Mouse (Mus musculus): Measurements from ENCODE around the gene Zbtb9.

Zbtb9 gene

DNA sequence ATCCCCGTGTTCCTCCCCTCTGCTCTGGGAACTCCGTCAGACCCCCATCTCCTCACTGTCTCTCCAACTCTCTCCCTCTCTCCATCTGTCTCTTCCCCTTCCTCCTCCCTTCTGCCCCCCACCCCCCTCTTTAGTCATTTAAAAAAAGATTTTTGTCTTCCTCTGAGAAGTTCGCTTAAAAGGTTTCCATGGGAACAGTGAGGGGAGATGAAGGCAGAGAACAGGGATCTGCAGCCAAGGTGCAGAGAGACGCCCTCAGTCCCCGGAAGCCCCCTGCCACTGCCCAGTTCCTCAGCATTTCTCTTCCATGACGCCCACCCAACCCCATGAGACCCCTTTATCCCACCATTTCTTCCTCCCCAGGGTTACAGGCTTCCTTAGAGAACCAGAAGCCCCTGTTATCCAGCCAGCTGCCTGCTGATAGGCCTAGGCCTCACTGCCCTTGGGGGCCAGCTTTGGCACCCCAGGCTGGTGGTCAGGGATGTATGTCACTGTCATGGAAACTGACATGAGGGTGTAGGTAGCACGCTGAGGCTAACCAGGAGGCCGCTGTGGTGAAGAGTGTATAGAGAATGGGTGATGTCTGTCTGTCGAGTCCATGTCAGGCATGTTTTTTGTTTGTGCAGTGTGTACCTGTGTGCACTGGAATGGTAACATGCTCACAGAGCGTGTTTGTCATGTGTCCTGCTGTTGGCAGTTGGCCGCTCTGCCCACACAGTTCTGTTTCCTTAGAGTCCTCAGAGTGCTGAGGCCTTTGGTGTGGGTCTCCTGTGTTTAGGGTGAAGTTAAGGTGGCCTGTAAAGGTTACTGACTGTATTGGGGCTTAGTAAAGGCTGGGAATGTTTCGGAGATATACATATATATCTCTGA lies 25.5 kb upstream of the Zbtb9 start:
- peak in 1 of 2 experiments; percentile 64 for DNase-seq (ENCODE audit: low spot score in 2 of 2)

DNA sequence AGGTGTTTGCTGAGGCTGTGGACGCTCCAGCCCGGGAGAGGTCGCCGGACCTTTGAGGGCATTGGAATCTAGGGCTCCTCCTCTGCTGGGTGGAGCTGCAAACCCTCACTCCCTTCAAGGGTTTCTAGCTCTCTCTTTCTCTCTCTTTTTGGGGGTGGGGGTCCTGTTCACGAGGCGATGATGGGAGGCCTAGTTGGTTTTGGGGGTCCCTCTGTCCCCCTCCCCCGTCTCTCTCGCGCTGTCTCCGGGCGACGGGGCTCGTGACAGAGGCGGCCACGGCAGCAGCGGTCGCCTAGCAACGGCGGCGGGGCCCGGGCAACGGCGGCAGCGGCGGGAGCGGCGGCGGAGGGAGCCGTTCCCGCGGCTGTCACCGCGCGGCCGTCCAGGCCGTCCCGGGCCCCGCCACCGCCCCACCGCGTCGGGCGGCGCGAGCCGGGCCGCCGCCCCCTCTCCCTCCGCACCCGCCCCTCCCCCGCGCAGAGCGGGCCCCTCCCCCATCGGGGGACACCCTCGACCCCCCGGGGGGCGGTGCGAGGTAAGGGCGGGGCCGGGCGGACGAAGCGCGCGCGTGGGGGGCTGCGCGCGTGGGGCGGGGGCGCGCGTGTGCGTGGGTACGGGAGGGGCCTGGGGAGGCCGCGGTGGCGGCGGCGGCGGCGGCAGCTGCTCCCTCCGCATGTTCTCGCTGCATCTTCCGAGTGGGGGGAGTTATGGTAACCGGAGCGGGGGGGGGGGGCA lies 24.5 kb upstream of the Zbtb9 start:
- peak in 1 of 2 experiments; percentile 81 for DNase-seq (ENCODE audit: low spot score in 2 of 2)

DNA sequence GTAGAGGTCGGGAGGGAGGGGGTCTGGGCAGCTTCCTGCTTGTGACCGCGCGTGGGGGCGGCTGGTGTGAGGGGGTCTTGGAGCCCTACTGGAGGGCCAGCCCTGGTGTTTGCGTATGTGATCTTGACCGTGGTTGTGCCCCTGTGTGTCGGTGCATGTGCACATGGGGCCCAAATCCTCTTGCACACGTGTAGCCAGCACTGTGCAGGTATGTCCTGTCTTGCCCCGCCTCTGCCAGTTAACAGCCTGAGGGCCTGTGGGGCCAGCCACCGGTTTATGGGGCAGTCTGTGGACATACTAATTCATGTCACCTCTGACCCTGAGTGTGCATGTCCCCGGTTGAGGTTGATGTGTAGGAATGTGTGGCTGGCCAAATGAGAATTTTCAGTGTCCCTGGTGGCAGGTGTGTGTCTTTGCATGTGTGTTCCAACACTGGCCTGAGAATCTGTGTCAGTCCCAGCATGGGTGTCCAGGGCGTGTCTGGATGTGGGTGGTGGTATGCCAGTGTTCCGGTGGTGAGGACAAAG lies 23.9 kb upstream of the Zbtb9 start:
- DNase-seq (ENCODE audit: low spot score in 2 of 2): peak in 1 of 2 experiments; percentile 63

DNA sequence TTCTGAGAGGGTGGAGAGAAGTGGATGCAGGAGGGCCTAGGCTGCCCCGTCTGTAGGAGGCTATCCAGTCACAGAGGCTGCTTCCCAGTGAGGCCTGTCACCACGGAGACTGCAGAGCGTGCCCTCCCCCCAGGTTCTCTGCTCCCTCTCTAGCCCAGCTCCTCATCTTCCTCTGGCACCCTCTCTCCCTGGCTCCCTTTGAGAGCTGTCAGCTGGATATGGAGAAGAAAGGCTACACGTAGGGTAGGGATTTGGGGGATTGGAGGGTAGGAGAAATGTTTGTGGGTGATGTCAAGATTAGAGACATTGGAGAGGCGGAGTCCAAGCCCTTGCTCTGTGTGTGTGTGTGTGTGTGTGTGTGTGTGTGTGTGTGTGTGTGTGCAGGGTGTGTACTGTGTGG lies 23.1 kb upstream of the Zbtb9 start:
- no peak for DNase-seq (ENCODE audit: low spot score in 2 of 2)

DNA sequence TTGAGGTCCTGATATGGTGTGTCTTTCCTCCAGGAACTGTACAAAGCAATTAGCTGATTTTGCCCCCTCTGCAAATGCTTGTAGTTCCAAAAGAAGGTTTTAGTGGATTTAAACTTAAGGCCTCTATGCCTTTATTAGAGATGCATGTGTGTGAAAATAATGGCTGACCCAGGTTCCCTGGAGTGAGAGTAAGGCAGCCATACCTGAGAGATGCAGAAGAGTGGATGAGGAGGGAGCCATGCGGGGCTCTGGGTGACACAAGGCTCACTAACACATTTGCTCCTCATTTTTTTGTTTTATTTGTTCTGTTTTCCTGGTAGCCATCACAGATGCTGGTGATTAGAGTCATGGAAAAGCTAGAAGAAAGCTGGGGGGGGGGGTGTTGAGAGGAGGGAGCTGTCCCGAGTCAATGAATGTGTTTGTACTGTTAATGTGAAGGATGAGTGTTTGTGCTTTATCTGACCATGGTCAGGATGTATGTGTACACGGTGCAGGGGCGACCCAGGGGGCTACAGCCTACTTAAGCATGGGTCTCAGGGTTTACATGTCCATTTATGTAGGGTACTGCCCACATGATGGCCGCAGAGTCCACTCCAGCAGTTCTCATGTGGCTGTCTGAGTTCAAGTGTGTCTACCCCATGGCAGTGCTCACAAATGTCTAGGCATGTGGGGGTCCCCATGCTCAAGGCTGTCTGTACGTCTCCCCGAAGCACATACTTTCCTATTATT lies 22.2 kb upstream of the Zbtb9 start:
- peak in 1 of 2 experiments; percentile 56 for DNase-seq (ENCODE audit: low spot score in 2 of 2)

DNA sequence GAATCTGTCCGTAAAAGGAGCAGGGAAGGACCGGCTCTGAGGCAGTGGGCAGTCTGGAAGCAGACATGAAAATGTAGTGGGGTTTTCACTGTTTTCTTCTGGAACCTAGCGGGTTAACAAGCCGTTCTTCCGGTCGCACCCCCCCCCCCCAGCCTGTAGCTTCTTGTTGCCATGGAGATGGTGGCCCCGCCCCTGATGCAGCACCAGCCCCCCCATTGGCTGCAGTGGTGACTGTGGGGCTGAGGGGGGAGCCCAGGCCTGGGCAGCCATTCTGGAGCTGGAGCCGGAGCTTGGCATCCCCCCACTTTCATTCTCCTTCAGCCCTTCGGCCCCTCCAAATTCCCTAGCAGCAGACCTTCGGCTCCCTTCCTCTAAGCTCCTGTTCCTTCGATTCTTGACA lies 21.6 kb upstream of the Zbtb9 start:
- peak; percentile 81 to 87 for DNase-seq (ENCODE audit: low spot score in 2 of 2)

DNA sequence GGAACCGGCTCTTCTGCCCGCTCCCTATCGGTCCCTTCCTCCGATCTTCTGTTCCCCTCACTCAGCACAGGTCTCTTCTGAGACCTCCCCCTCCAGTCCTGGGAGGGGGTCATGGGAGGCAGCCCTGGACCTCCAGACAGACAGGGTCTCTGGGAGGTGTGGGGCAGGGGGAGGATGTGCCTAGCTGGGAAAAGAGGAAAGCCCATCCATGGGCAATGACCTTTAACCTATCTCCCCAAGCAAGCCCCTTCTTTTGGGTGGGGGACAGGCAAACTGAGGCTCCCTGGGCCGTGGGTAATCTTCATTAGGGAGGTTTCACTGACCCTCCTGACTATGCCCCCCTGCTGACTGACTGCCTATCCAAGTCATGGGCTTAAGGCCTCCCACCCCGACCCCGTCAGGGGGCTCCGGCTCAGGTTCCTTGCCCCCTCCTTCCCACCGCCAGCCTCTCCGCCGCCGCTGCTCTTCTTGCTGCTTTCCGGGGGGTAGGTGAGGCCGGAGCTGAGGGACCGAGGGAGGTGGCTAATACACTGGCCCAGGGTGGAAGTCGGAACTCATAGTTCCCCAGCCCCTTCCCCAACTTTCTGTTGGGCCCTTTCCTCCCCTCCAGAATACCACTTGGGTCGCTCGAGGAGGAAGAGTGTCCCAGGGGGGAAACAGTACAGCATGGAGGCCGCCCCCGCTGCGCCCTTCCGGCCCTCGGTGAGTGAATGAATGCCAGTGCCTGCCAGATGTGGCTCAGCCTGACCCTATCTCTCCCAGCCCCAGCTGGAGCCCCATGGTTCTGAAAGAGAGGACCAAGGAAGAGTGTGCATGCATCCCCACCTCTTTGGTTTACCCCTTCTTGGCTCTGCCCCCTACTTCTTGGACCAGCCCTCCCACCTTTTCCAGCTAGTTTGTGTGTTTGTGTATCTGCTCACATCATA lies 20.8 kb upstream of the Zbtb9 start:
- DNase-seq (ENCODE audit: low spot score in 2 of 2): peak in 1 of 2 experiments; percentile 70

DNA sequence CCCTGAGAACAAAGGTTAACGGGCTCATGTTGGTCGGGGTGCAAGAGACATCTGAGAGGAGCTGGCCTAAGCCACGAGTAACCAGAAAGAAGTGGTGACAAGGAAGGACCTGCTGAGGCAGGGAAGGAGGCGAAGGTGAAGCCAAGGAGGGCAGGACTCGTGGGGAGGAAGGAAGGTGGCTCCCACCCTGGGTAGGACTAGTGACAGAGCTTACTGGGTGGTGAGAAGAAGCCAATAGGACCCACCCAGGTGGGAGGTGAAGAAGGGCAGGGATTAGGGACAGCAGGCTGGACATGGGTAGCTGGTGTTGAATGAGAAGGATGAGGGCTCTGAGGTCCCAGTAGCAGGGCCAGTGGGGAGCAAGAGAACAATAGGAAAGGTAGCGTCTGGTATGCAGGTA lies 19.8 kb upstream of the Zbtb9 start:
- no peak for DNase-seq (ENCODE audit: low spot score in 2 of 2)

DNA sequence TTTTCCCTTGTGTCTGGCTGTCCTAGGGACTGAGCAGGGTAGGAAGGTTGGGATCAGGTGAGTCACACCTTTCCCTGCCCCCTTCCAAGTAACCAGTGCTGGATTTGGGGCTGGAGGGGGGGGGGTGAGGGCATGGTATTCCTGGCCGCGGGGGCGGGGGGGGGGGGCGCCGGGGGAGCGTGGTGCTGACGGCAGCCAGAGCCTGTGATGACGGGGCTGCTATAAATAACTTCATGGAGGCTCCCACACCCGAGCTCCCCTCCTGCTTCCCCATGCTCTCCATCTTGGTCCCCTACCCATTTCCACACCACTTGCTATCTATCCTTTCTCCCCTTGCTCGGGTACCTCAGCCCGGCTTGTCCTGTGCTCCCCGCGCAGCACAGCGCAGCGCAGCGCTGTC lies 19.2 kb upstream of the Zbtb9 start:
- no peak for DNase-seq (ENCODE audit: low spot score in 2 of 2)

DNA sequence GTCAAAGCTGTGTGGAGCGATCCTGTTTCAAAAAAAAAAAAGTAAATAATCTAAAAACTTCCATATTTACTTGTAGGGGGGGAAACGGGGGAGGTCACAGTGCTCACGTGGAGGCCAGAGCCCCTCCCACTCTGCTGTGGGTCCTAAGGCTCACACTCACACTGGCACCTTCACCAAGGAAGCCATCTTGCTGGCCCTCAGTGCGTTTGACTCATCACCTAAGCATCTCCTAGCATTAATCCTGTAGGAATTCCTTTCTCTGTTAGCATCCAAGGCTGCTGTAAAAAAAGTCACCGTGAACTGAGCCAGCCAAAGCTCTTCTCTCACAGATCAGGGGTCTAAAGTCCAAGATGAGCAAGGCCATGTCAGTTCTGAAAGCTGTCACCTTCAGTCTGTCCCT lies 16.7 kb upstream of the Zbtb9 start:
- no peak for DNase-seq (ENCODE audit: low spot score in 2 of 2)

DNA sequence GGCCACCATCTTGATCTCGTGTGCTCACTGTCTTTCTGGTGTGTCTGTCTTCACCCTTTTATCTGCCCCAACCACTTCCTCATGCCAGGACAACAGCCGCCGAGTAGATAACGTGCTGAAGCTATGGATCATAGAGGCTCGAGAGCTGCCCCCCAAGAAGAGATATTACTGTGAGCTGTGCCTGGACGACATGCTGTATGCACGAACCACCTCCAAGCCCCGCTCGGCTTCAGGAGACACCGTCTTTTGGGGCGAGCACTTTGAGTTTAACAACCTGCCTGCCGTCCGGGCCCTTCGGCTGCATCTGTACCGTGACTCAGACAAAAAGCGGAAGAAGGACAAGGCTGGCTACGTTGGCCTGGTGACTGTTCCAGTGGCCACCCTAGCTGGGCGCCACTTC lies 16.1 kb upstream of the Zbtb9 start:
- peak; percentile 51 to 74 for DNase-seq (ENCODE audit: low spot score in 2 of 2)

DNA sequence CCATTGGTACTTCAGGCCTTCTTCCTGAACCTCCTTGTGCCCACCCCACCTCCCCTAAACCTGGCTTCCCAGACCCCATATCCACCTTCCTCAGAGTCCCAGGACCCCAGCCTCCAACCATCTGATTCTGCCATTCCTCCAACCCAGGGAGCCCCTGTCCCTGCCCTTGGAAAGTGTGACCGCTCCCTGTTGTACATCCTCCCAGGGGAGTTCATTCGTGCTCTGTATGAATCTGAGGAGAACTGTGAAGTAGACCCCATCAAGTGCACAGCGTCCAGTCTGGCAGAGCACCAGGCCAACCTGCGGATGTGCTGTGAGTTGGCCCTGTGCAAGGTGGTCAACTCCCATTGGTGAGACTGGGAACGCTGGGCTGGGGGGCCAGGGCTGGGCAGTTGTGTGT lies 15.1 kb upstream of the Zbtb9 start:
- peak in 1 of 2 experiments; percentile 61 for DNase-seq (ENCODE audit: low spot score in 2 of 2)

DNA sequence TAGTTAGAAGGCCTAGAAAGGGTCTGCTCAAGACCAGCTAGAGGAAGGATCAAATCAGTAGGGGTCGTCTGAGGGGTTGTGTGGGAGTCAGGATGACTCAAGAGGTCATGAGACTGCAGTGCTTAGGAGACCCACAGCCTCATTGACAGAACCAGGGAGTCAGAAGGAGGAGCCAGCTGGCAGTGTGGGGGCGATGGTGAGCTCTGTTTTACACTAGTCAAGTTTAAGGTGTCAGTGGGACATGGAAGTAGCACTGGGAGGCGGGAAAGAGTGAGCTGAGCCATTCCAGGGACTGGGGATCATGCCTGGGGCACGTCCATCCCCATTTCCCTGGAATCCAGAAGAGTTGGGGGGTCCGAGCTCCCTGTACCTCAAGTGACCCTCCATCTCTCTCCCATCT lies 14.1 kb upstream of the Zbtb9 start:
- peak in 1 of 2 experiments; percentile 63 for DNase-seq (ENCODE audit: low spot score in 2 of 2)

DNA sequence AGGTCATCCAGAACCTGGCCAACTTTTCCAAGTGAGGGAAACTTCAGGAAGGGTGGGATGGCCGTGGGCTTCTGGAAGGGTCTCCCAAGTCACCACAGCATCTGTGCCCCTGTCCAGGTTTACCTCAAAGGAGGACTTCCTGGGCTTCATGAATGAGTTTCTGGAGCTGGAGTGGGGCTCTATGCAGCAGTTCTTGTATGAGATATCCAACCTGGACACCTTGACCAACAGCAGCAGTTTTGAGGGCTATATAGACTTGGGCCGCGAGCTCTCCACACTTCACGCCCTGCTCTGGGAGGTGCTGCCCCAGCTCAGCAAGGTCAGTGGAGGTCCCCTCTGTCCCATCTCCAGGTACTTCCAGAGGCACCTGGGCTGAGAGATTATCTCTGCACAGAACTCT lies 13.2 kb upstream of the Zbtb9 start:
- DNase-seq (ENCODE audit: low spot score in 2 of 2): peak in 1 of 2 experiments; percentile 55

DNA sequence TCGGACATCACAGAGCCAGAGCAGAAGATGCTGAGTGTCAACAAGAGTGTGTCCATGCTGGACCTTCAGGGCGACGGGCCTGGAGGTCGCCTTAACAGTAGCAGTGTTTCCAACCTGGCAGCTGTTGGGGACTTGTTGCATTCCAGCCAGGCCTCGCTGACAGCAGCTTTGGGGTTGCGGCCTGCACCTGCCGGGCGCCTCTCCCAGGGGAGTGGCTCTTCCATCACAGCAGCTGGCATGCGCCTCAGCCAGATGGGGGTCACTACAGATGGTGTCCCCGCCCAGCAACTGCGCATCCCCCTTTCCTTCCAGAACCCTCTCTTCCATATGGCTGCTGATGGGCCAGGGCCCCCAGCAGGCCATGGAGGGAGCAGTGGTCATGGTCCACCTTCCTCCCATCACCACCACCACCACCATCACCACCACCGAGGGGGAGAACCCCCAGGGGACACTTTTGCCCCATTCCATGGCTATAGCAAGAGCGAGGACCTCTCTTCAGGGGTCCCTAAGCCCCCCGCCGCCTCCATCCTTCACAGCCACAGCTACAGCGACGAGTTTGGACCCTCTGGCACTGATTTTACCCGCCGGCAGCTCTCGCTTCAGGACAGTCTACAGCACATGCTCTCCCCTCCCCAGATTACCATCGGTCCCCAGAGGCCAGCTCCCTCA lies 11.3 kb upstream of the Zbtb9 start:
- DNase-seq (ENCODE audit: low spot score in 2 of 2): peak in 1 of 2 experiments; percentile 66

DNA sequence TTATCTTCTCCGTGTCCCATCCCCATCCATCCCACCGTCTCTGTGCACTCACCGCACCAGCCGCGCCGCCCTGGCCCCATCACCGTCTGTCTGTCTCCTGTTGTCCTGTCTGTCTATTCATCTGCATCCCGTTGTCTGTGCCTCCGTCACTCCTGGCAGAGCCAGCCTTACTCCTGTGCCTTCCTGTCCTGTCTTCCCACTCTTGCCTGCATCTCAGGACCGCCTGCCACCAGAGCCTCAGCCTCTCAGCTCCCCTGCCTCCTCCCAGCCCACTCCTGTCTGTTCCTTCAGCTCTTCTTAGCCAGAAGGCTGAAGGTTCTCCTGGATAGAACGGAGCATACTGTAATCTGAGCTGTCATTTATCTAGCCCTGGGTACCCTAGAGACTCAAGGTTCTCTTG lies 6.0 kb upstream of the Zbtb9 start:
- DNase-seq (ENCODE audit: low spot score in 2 of 2): peak in 1 of 2 experiments; percentile 61

DNA sequence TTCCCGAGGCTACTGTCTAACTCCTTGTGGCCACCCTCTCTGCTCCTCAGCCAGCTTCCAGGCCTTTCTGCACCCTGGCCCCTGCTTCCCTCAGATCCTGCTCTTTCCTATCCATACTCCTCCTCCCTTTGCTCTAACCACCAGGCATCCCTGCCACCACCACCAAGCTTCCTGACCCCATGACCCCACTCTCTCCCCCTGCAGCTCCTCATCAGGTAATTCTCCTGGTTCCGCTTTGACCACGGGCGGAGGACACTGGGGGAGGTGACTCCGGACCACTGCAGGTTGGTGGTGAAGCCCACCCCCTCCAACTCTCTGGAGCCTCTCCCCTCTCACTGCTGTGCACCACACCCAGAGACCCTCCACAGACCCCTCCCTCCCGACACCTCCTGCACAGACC lies 5.5 kb upstream of the Zbtb9 start:
- DNase-seq (ENCODE audit: low spot score in 2 of 2): peak in 1 of 2 experiments; percentile 61

DNA sequence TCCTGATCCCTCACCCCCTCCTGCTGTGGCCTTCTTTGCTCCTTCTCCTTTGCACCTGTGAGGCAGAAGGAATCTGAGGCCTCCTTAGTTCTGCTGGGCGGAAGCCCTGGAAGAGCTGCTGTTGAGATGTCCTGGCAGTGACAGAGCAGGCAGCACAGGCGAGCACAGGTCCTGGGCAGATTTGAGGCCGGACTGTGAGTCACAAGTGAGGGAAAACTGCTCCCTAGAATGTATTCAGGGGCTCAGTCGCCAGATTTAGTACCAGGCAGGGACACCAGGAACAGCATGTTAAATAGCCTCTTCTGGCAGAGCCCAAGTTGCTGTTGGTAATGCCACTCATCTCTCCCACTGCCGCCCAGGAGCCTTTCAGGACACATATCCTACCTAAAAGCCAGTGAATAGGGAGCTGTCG lies 4.8 kb upstream of the Zbtb9 start:
- peak in 1 of 2 experiments; percentile 58 for DNase-seq (ENCODE audit: low spot score in 2 of 2)

DNA sequence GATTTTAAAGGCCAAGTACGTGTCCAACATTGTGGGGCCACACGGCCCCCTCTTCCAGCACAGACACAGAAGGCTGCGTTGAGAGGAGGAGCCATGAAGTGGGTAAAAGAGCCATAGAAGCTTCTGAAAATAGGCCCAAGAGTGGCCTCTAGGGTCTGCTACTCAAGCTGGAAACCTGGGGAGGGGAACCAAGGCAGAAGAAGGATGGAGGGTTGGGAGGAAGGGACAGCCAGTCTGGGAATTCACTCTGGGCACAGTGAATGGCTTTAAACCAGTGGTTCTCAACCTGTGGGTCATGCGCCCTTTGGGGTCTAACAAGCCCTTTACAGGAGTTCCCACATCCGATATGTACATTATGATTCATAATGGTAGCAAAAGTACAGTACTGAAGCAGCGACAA lies 3.7 kb upstream of the Zbtb9 start:
- peak in 1 of 2 experiments; percentile 52 for DNase-seq (ENCODE audit: low spot score in 2 of 2)

DNA sequence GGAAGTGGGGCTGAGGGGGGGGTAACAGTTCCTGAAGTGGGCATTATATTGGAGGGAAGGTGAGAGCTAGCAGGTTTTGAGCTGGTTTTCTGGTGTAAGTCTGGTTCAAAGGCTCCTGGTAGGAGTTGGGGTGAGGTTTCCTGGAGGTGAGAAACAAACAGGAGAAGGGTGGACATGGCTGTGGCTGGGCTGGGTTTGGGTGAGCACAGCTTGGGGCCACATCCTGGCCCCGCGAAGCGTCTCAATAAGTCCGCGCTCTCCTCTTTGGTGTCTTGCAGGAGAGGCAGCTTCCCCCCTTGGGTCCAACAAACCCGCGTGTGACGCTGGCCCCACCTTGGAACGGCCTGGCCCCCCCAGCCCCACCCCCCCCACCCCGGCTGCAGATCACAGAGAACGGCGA lies 2.7 kb upstream of the Zbtb9 start:
- DNase-seq (ENCODE audit: low spot score in 2 of 2): peak in 1 of 2 experiments; percentile 58
